Mouse (Mus musculus) thymus, adult 2 months (tissue): Measurements from ENCODE around the gene Nf1.

Experiments
- CTCF ChIP-seq: fragments of 200-500 bp; IDR thresholded peaks from 2 replicates; pipeline ENCODE4 v1.5.1; 2012; ENCODE audit warnings: mild to moderate bottlenecking, control low read depth, low read length, moderate library complexity, borderline replicate concordance; ENCODE audit not compliant: control insufficient read depth, poor library complexity, insufficient read depth; ENCODE audit errors: extremely low read depth
- POLR2A ChIP-seq: fragments of 200-500 bp; IDR thresholded peaks from 2 replicates; pipeline ENCODE4 v1.6.1; 2012; ENCODE audit warnings: mild to moderate bottlenecking, low read length, control low read depth, moderate library complexity; ENCODE audit not compliant: control insufficient read depth, poor library complexity, insufficient read depth; ENCODE audit errors: extremely low read depth

- no peak for TF ChIP-seq CTCF
- no peak for TF ChIP-seq POLR2A
Measured at GRCm38 (mm10) chr11:79524310-79524575, 184.8 kb downstream of the Nf1 start.
